Mouse (Mus musculus): Measurements from ENCODE around the gene Tuba1c.

Tuba1c gene

GRCm38 (mm10) chr15:98994957-98995520, 34.7 kb upstream of the Tuba1c start:
- in situ Hi-C loops (cut with MboI; ENCODE audit: low sequenced_read_pairs) = no loop called here

- in situ Hi-C loops (cut with MboI; ENCODE audit: low sequenced_read_pairs) = no loop called here
These were observed 32.9 kb upstream of the Tuba1c start for GRCm38 (mm10) chr15:98996840-98997239.

- in situ Hi-C loops (cut with MboI; ENCODE audit: low sequenced_read_pairs) = no loop called here
These were observed 31.5 kb upstream of the Tuba1c start for GRCm38 (mm10) chr15:98997938-98998774.

GRCm38 (mm10) chr15:98998775-98999157, 30.9 kb upstream of the Tuba1c start:
- in situ Hi-C loops (cut with MboI; ENCODE audit: low sequenced_read_pairs) = no loop called here

- in situ Hi-C loops (cut with MboI; ENCODE audit: low sequenced_read_pairs) = no loop called here
These were observed 29.0 kb upstream of the Tuba1c start for GRCm38 (mm10) chr15:99000535-99001283.

GRCm38 (mm10) chr15:99001451-99001931, 28.2 kb upstream of the Tuba1c start:
- in situ Hi-C loops (cut with MboI; ENCODE audit: low sequenced_read_pairs) = no loop called here

- in situ Hi-C loops (cut with MboI; ENCODE audit: low sequenced_read_pairs) = no loop called here
These were observed 26.1 kb upstream of the Tuba1c start for GRCm38 (mm10) chr15:99003600-99003999.

- in situ Hi-C loops (cut with MboI; ENCODE audit: low sequenced_read_pairs) = no loop called here
These were observed 20.9 kb upstream of the Tuba1c start for GRCm38 (mm10) chr15:99008801-99009241.

- in situ Hi-C loops (cut with MboI; ENCODE audit: low sequenced_read_pairs) = no loop called here
These were observed 18.8 kb upstream of the Tuba1c start for GRCm38 (mm10) chr15:99010896-99011295.

- in situ Hi-C loops (cut with MboI; ENCODE audit: low sequenced_read_pairs) = no loop called here
These were observed 17.7 kb upstream of the Tuba1c start for GRCm38 (mm10) chr15:99011946-99012345.

- in situ Hi-C loops (cut with MboI; ENCODE audit: low sequenced_read_pairs) = no loop called here
These were observed 15.1 kb upstream of the Tuba1c start for GRCm38 (mm10) chr15:99014496-99015030.

- in situ Hi-C loops (cut with MboI; ENCODE audit: low sequenced_read_pairs) = no loop called here
These were observed 12.3 kb upstream of the Tuba1c start for GRCm38 (mm10) chr15:99017355-99017761.

GRCm38 (mm10) chr15:99017986-99018385, 11.7 kb upstream of the Tuba1c start:
- in situ Hi-C loops (cut with MboI; ENCODE audit: low sequenced_read_pairs) = no loop called here

- in situ Hi-C loops (cut with MboI; ENCODE audit: low sequenced_read_pairs) = no loop called here
These were observed 11.1 kb upstream of the Tuba1c start for GRCm38 (mm10) chr15:99018630-99019029.

GRCm38 (mm10) chr15:99019436-99019835, 10.3 kb upstream of the Tuba1c start:
- in situ Hi-C loops (cut with MboI; ENCODE audit: low sequenced_read_pairs) = no loop called here

GRCm38 (mm10) chr15:99020171-99020570, 9.5 kb upstream of the Tuba1c start:
- in situ Hi-C loops (cut with MboI; ENCODE audit: low sequenced_read_pairs) = no loop called here

- in situ Hi-C loops (cut with MboI; ENCODE audit: low sequenced_read_pairs) = no loop called here
These were observed 8.4 kb upstream of the Tuba1c start for GRCm38 (mm10) chr15:99021255-99021654.

GRCm38 (mm10) chr15:99024668-99025314, 4.9 kb upstream of the Tuba1c start:
- in situ Hi-C loops (cut with MboI; ENCODE audit: low sequenced_read_pairs) = no loop called here

GRCm38 (mm10) chr15:99025414-99025813, 4.3 kb upstream of the Tuba1c start:
- in situ Hi-C loops (cut with MboI; ENCODE audit: low sequenced_read_pairs) = no loop called here

- in situ Hi-C loops (cut with MboI; ENCODE audit: low sequenced_read_pairs) = no loop called here
These were observed 3.4 kb upstream of the Tuba1c start for GRCm38 (mm10) chr15:99026259-99026658.

- in situ Hi-C loops (cut with MboI; ENCODE audit: low sequenced_read_pairs) = no loop called here
These were observed 2.6 kb upstream of the Tuba1c start for GRCm38 (mm10) chr15:99027116-99027515.
